Mouse (Mus musculus) midbrain, embryonic 12.5 days (tissue): ENCODE measurements around the gene Eif4g2. TPM values are rescaled to one million over a fixed set of nuclear protein-coding genes. Genes with fewer than 3 reads are reported as not detected.
A peak's percentile ranks its signal among the peaks of the same experiment; 100 is the strongest.

ENCODE experiments used
- ATAC-seq: fragments of 200-750 bp; cut with Nextera tagmentation; 2 replicates; pipeline ENCODE4 v1.8.0; 2017; ENCODE audit warnings: low read depth, moderate TSS enrichment, moderate library complexity; ENCODE audit not compliant: low FRiP score
- H3K27ac ChIP-seq: fragments of 300-500 bp; sonication (generic); replicated peaks from 2 replicates; pipeline ENCODE4 v1.5.1; 2016; ENCODE audit warnings: mild to moderate bottlenecking
- H3K27me3 ChIP-seq: fragments of 300-500 bp; sonication (generic); 2 replicates; pipeline ENCODE4 v1.6.1; 2016; ENCODE audit warnings: mild to moderate bottlenecking
- H3K36me3 ChIP-seq: fragments of 300-500 bp; sonication (generic); 2 replicates; pipeline ENCODE4 v1.6.1; 2016
- H3K4me1 ChIP-seq: fragments of 300-500 bp; sonication (generic); 2 replicates; pipeline ENCODE4 v1.6.1; 2016
- H3K4me2 ChIP-seq: fragments of 300-500 bp; sonication (generic); replicated peaks from 2 replicates; pipeline ENCODE4 v1.6.1; 2016; ENCODE audit warnings: mild to moderate bottlenecking, moderate library complexity
- H3K4me3 ChIP-seq: fragments of 300-500 bp; sonication (generic); 2 replicates; pipeline ENCODE4 v1.5.1; 2016; ENCODE audit warnings: mild to moderate bottlenecking
- H3K9ac ChIP-seq: fragments of 300-500 bp; sonication (generic); replicated peaks from 2 replicates; pipeline ENCODE4 v1.6.1; 2016; ENCODE audit warnings: mild to moderate bottlenecking, moderate library complexity
- H3K9me3 ChIP-seq: fragments of 300-500 bp; sonication (generic); 2 replicates; pipeline ENCODE4 v1.6.1; 2016; ENCODE audit warnings: mild to moderate bottlenecking
- WGBS: fragments of 180-500 bp; shearing (Covaris S2); methylation state at CpG from one replicate; pipeline ENCODE4 v1.1.7; 2016; 5-methylcytosine and 5-hydroxymethylcytosine counted together
- polyA plus RNA-seq: library from polyadenylated mRNA; unstranded; fragments of >200 nt; fragmentation: Nextera tagmentation; extraction: Ambion mirVana; gene quantifications from 2 replicates; pipeline ENCODE4 v1.2.1, GENCODE M21; 2016

The Eif4g2 gene
- polyA plus RNA-seq: 1,594 and 1,624 TPM in 2 replicates

DNA sequence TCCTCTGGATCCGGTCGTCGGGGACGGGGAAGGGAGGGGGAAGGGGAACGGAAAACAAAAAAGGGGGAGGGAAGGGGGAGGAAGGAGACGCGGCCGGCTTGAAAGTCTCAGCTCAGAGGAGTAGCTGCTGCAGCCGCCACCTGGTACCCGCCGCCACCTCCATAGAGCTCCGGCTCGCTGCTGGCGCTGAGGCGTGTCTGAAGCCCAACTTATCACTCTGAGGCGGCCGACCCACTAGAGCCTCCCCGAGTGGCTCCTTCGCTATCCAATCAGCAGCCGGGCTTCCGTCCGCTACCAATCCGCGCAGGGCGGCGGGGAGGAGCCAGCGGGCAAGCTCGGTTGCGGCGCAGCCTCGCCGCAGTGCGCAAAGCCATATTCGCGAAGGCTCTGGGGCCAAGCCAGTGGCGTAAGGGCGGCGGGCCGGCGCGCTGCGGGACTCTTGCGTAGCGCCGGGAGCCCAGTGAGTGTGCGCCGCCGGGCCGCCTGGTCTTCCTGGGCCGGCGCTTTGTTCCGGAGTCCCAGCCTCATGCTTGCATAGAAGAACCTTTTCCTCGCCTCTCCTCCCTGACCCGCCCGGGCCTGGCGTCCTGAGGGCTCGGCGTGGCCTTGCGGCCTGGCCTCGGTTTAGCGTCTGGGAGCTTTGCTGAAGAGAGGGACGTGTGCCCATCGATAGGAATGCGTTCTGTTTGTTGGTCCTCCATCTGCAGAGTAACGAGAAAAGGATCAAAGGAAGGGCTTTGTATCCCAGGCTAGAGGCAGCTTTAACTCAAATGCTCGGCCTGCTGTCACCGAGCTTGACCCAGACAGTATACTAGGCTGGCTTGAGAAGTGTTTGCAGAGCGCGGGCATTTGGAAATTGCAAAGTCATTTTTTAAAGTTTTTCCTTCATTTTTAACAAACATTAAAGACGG, at the start of gene Eif4g2:
TSS of gene Eif4g2 (minus strand) at position 209 of the 911 bp plus-strand sequence.
- no peaks in the 10 kb centered on the region for H3K27me3 ChIP-seq
- peak within 1 kb of the TSS; percentile 99 for H3K4me3 ChIP-seq
- peak within 1 kb of the TSS; percentile 76 for H3K4me2 ChIP-seq
- peaks cover 23% of the 10 kb centered on the region for H3K4me1 ChIP-seq
- WGBS: under 1% methylated on average over 68 of the region's 70 CpGs
- ATAC-seq: peak; percentile 99
- no peaks in the 10 kb centered on the region for H3K9me3 ChIP-seq
- peak within 1 kb of the TSS; percentile 100 for H3K27ac ChIP-seq
- peaks cover 33% of the 10 kb centered on the region for H3K36me3 ChIP-seq
- H3K9ac ChIP-seq: peak within 1 kb of the TSS; percentile 100

DNA sequence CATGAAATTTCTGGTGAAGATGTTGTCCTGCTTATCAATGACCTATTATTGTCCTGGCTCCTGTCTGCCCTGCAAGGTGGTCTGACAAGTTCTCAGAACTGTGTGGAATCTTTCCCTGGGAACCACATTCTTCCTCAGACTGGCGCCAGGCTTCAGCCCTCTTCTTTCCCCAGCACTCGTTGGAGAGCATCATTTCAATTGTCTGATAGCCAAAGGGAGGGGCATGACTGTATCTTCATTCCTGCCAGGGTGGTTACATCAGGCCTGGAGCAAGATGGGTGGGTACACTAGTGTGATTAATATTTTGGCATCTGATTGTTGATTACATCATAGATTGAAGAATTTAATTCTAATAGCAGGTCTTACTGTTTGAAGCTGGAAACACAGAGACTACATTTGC, 49.8 kb upstream of the Eif4g2 start:
- 80% methylated on average over 2 of the region's 2 CpGs for WGBS
- no peaks in the 10 kb centered on the region for H3K36me3 ChIP-seq
- ATAC-seq: no peak

DNA sequence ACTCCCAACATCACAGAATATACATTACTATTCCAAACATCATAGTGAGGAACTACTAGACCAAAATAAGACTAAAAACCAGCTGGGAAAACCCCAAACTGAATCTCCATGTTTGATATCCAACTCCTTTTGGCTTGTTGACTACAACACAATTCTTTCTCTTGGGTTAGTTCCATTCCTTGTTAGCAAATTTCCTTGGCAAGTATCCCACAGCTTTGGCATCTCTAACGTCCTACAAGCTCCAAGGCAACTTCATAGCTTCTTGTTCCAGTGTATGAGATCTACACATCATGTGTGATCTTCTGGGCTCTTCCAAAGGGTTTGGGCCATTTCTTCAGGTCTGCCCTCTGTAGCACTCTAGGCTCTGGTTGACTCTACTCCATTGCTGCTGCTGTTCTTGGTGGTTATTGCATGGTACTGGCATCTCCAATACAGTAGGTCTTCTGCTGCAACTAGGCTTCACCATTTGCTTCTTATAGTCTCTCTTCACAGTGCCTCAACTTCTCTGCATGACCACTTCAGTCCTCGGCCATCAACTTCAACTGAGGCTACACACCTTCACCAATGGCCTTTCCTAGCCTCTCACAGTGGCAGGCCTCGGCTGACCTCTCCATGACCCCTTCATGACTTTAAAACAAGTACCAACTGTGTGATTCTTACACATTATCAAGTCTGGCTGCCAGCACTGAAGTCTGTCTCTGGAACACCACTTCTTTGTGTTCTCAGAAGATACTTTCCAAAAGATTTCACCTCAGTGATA, 44.0 kb upstream of the Eif4g2 start:
- Histone ChIP-seq H3K36me3 (no peaks in the 10 kb centered on the region), H3K9me3 (no peaks in the 10 kb centered on the region), H3K4me2 (no peak overlapping the region), H3K9ac (no peak overlapping the region), H3K27me3 (no peaks in the 10 kb centered on the region), H3K27ac (no peak overlapping the region), H3K4me3 (no peak overlapping the region), H3K4me1 (peaks cover 4% of the 10 kb centered on the region; the same call in 1 of the 2 replicates)
- 76% methylated on average over 3 of the region's 3 CpGs for WGBS
- no peak for ATAC-seq

More for the DNA sequence above, 49.8 kb upstream of the Eif4g2 start:
- no peak overlapping the region for H3K27ac ChIP-seq
- no peak overlapping the region for H3K4me2 ChIP-seq
- H3K27me3 ChIP-seq: no peaks in the 10 kb centered on the region
- no peak overlapping the region for H3K4me3 ChIP-seq
- no peaks in the 10 kb centered on the region for H3K4me1 ChIP-seq
- no peak overlapping the region for H3K9ac ChIP-seq
- H3K9me3 ChIP-seq: no peaks in the 10 kb centered on the region

DNA sequence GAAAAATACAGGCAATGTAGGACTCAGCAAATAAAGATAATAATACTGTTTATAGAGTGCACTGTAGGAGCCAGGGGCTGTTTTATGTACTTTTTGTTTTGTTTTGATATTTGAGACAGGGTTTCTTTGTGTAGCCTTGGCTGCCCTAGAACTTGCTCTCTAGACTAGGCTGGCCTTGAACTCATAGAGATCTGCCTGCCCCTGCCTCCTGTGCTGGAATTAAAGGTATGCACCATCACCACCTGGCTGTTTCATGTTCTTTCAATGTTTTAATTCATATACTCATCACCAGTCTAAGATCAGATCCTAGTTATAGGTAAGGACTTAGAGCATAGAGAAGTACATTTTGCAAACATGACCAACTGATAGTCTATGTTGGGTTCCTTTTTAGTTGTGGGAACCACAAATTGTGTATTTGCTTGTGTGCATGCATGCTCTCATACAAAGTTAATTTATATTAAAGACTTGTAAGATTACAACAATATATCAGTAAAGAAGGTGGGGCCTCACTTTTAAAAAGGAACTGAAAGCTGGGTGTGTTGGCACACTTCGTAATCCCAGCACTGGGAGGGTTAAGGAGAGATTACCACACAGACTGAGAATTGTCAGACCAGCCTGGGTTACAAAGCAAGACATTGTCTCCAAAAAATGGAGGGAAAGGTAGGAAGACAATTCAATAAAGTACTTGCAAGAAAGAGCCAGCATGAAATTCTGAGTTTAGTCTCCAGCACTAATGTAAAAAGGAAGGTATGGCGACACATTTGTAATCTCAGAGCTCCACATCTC, 41.1 kb upstream of the Eif4g2 start:
- Histone ChIP-seq H3K4me1 (peaks cover 11% of the 10 kb centered on the region), H3K9ac (no peak overlapping the region), H3K27ac (no peak overlapping the region), H3K27me3 (no peaks in the 10 kb centered on the region), H3K4me2 (no peak overlapping the region), H3K4me3 (no peak overlapping the region), H3K9me3 (no peaks in the 10 kb centered on the region), H3K36me3 (no peaks in the 10 kb centered on the region)
- ATAC-seq: no peak
- WGBS: 95% methylated on average over 2 of the region's 2 CpGs

DNA sequence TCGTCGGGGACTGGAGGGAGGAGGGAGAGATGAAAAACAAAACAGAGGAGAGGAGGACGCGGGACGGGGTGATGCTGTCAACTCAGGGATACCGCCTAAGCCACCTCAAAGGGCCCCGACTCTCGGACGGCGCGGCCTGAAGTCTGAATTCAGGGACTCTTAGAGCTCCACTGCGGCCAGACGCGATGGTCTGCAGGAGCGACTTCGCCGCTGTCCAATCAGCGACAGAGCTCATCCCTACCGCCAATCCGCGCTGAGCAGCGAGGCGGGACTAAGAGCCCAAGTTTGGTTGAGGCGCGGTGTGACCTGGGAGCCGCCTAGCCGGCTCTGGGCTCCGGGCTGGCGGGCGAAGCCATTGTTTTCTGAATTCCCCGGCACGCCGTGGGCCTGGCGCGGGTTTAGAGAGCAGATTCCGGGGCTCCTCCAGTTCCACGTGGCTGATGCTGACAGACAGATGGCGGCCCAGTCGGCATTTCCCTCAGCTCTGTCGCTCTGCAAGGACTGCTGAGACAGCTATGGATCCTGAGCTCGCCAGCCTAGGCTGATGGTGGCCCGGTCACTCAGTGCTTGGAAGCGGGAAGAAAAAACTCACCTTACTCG, 39.8 kb upstream of the Eif4g2 start:
- H3K27me3 ChIP-seq: no peaks in the 10 kb centered on the region
- WGBS: under 1% methylated on average over 35 of the region's 44 CpGs
- no peaks in the 10 kb centered on the region for H3K9me3 ChIP-seq
- H3K4me1 ChIP-seq: peaks cover 11% of the 10 kb centered on the region
- H3K27ac ChIP-seq: peak overlapping the region; percentile 96
- H3K4me3 ChIP-seq: peak overlapping the region; percentile 67
- H3K9ac ChIP-seq: peak overlapping the region; percentile 92
- ATAC-seq: peak; percentile 99
- peaks cover 8% of the 10 kb centered on the region for H3K36me3 ChIP-seq
- peak overlapping the region; percentile 74 for H3K4me2 ChIP-seq

DNA sequence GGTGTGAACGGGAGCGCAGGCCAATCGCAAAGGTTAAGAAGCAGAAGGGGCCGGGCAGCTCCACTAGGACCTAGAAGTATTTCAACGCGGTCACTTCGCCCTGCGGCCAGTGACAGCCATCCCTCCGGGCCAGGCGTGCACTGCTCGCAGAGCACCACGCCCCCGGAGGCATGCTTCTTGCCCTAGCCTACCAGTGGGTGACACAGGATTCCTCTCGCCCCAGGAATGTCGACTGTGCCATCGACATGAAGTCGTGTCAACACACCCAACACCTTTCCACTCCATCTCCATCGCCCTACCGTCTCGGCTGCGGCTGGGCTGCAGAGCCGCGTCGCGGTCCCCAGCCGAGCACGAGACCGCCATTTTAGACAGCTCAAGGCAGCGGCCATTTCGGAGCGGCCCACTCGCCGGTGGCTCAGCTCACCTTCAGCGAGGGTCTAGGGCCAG, 39.3 kb upstream of the Eif4g2 start:
- Histone ChIP-seq H3K27me3 (no peaks in the 10 kb centered on the region), H3K36me3 (peaks cover 8% of the 10 kb centered on the region), H3K4me2 (peak overlapping the region; percentile 71), H3K27ac (peak overlapping the region; percentile 96), H3K4me3 (peak overlapping the region; percentile 67), H3K9me3 (no peaks in the 10 kb centered on the region), H3K9ac (peak overlapping the region; percentile 92), H3K4me1 (peaks cover 11% of the 10 kb centered on the region)
- peak; percentile 87 for ATAC-seq
- WGBS: 0% methylated on average over 34 of the region's 34 CpGs

DNA sequence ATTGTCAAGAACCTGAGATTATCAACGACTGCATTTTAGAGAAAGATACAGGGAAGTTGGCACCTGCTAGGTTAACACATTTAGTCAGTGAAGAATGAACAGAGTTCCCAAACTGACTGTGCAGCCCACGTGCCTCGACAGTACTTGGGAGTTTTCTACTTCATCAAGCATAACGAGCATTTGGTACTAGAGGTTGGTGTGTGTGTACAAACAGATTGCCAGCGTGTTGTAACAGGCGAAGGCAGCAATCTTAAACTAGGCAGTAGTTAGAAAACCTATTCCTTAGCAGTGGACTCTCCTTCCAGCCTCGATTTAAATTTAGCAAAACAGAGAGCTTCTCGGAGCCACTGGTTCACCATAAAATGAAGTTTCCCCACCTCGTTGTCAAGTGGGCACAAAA, 38.7 kb upstream of the Eif4g2 start:
- WGBS: 42% methylated on average over 9 of the region's 9 CpGs
- Histone ChIP-seq H3K27me3 (no peaks in the 10 kb centered on the region), H3K36me3 (peaks cover 8% of the 10 kb centered on the region), H3K9ac (peak overlapping the region; percentile 92), H3K9me3 (no peaks in the 10 kb centered on the region), H3K4me1 (peaks cover 11% of the 10 kb centered on the region), H3K4me3 (peak overlapping the region; percentile 67), H3K27ac (peak overlapping the region; percentile 96), H3K4me2 (peak overlapping the region; percentile 71)
- no peak for ATAC-seq

DNA sequence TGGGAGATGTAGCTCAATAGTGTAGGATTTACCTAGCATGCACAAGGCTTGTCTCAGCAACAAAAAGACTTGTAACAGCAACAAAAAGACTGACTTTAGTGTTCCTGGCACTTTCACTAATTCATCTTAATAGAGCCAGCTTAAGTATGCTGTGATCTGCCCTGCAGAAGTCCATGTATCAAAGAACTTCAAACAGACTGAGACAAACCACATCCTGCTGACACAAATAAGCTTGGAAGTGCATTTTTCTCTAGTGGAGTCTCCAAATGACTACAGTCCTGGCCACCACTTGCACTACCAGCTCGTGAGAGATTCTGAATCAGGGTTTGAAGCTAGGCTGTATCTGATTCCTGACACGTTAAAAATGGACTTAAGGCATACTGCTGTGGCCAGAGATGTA, 26.7 kb upstream of the Eif4g2 start:
- Histone ChIP-seq H3K36me3 (peaks cover 9% of the 10 kb centered on the region), H3K27ac (no peak overlapping the region), H3K4me2 (no peak overlapping the region), H3K4me3 (no peak overlapping the region), H3K9me3 (no peaks in the 10 kb centered on the region), H3K4me1 (no peaks in the 10 kb centered on the region), H3K27me3 (no peaks in the 10 kb centered on the region), H3K9ac (no peak overlapping the region)
- ATAC-seq: no peak
- 84% methylated on average over 2 of the region's 2 CpGs for WGBS

DNA sequence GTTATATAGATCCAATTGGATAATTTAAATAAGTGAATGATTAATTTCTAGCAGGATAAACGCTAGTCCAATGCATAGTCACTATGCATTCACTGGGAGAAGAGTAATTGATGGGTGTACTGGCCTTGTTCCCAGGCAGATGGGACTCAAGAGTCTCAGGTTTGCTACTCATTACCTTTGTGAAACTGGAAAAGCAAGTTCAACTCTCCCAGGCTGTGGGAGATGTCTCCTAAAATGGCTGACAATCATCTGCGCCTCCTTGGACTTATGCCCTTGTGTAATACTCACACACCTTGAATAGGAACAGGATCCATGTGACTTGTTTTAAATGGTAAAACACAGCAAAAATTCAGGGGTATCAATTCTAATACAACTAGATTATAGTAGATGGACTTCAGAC, 26.3 kb upstream of the Eif4g2 start:
- Histone ChIP-seq H3K4me3 (no peak overlapping the region), H3K4me1 (no peaks in the 10 kb centered on the region), H3K27ac (no peak overlapping the region), H3K9ac (no peak overlapping the region), H3K36me3 (peaks cover 6% of the 10 kb centered on the region), H3K9me3 (no peaks in the 10 kb centered on the region), H3K27me3 (no peaks in the 10 kb centered on the region), H3K4me2 (no peak overlapping the region)
- ATAC-seq: no peak
- 95% methylated on average over 2 of the region's 2 CpGs for WGBS

DNA sequence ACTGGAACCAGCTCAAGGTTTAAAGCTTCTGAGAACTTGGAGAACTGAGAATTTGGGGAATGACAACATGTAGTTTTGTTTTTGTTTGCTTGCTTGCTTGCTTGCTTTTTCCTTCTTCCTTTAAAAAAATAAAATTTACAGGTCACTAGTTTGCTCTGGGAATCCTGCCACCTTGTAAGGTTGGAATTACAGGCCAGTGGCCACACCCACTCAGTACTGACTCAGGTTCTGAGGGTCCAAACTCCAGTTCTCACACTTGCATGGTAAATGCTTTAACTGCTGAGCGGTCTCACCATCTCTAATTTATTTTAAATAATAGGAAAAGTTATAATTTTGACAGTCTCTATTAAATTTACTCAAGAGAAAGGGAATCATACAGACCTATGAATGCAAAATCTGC, 15.4 kb upstream of the Eif4g2 start:
- no peaks in the 10 kb centered on the region for H3K4me1 ChIP-seq
- no peak overlapping the region for H3K27ac ChIP-seq
- no peaks in the 10 kb centered on the region for H3K9me3 ChIP-seq
- no peaks in the 10 kb centered on the region for H3K27me3 ChIP-seq
- no peak overlapping the region for H3K4me3 ChIP-seq
- no peak for ATAC-seq
- no peak overlapping the region for H3K9ac ChIP-seq
- 94% methylated on average over 1 of the region's 1 CpGs for WGBS
- no peak overlapping the region for H3K4me2 ChIP-seq
- H3K36me3 ChIP-seq: no peaks in the 10 kb centered on the region

DNA sequence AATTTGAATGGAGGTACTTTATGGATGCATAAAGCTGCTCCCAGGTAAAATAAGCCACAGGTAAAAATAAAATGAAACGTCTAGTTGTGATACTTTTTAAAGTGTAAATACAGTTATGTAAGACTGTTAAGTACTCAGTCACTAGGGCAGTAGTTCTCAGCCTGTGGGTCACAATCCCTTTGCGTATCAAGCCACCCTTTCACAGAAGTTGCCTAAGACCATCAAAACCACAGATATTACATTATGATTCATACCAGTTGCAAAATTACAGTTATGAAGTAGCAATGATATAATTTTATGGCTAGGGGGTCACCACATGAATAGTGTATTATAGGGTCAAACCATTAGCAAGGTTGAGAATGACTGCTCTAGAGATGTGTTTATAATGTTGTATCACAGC, 12.3 kb upstream of the Eif4g2 start:
- Histone ChIP-seq H3K9me3 (no peaks in the 10 kb centered on the region), H3K9ac (no peak overlapping the region), H3K4me1 (no peaks in the 10 kb centered on the region), H3K4me3 (no peak overlapping the region), H3K27me3 (no peaks in the 10 kb centered on the region), H3K4me2 (no peak overlapping the region), H3K36me3 (no peaks in the 10 kb centered on the region), H3K27ac (no peak overlapping the region)
- WGBS: 83% methylated on average over 2 of the region's 2 CpGs
- ATAC-seq: no peak
